Mouse (Mus musculus) hindbrain, postnatal 0 days (tissue): ENCODE data around the gene Mark4. TPM values are rescaled to one million over a fixed set of nuclear protein-coding genes. Genes with fewer than 3 reads are reported as not detected.

Experiments used
- ATAC-seq: fragments of 200-750 bp; cut with Nextera tagmentation; 2 replicates; pipeline ENCODE4 v1.8.0; 2017; ENCODE audit warnings: mild to moderate bottlenecking, moderate TSS enrichment, moderate library complexity
- DNase-seq: peaks from one replicate; pipeline ENCODE4 v3.0.0-alpha.2; 2015; ENCODE audit warnings: low spot score
- H3K27ac ChIP-seq: fragments of 300-500 bp; sonication (generic); 2 replicates; pipeline ENCODE4 v1.5.1; 2014; ENCODE audit warnings: mild to moderate bottlenecking
- H3K27me3 ChIP-seq: fragments of 300-500 bp; sonication (generic); 2 replicates; pipeline ENCODE4 v1.6.1; 2014; ENCODE audit warnings: low read length, mixed read lengths; ENCODE audit not compliant: insufficient read depth
- H3K36me3 ChIP-seq: fragments of 300-500 bp; sonication (generic); 2 replicates; pipeline ENCODE4 v1.6.1; 2014; ENCODE audit warnings: low read length, mixed read lengths; ENCODE audit not compliant: insufficient read depth
- H3K4me1 ChIP-seq: fragments of 300-500 bp; sonication (generic); 2 replicates; pipeline ENCODE4 v1.6.1; 2014; ENCODE audit warnings: antibody characterized with exemption, low read length, mixed read lengths; ENCODE audit not compliant: insufficient read depth
- H3K4me2 ChIP-seq: fragments of 300-500 bp; sonication (generic); 2 replicates; pipeline ENCODE4 v1.6.1; 2014; ENCODE audit warnings: low read depth, mild to moderate bottlenecking, low read length, moderate library complexity, mixed read lengths
- H3K4me3 ChIP-seq: fragments of 300-500 bp; sonication (generic); 2 replicates; pipeline ENCODE4 v1.5.1; 2014; ENCODE audit warnings: low read length
- H3K9ac ChIP-seq: fragments of 300-500 bp; sonication (generic); replicated peaks from 2 replicates; pipeline ENCODE4 v1.6.1; 2014; ENCODE audit warnings: mild to moderate bottlenecking, low read length, moderate library complexity, mixed read lengths
- H3K9me3 ChIP-seq: fragments of 300-500 bp; sonication (generic); 2 replicates; pipeline ENCODE4 v1.6.1; 2016; ENCODE audit warnings: low read length, mixed read lengths
- CTCF ChIP-seq: IDR thresholded peaks from 2 replicates; pipeline ENCODE4 v1.5.1; 2016; ENCODE audit warnings: antibody characterized with exemption, control low read depth, low read depth
- WGBS: fragments of 180-500 bp; shearing (Covaris S2); extraction: QIAGEN DNeasy Blood & Tissue Kit; methylation state at CpG from one replicate; pipeline ENCODE4 v1.1.7; 2014; 5-methylcytosine and 5-hydroxymethylcytosine counted together
- polyA plus RNA-seq: library from polyadenylated mRNA; unstranded; fragments of >200 nt; fragmentation: Nextera tagmentation; extraction: Ambion mirVana; gene quantifications from 2 replicates; pipeline ENCODE4 v1.2.1, GENCODE M21; 2015
- total RNA-seq: library from RNA; depleted of rRNA; stranded (reverse); fragments of >200 nt; gene quantifications from 2 replicates; pipeline ENCODE4 v1.2.3, GENCODE M21; 2014

Mark4 gene
- total and polyA plus RNA-seq, 2 experiments from 2014 or later: 18.1 to 60.3 TPM

DNA sequence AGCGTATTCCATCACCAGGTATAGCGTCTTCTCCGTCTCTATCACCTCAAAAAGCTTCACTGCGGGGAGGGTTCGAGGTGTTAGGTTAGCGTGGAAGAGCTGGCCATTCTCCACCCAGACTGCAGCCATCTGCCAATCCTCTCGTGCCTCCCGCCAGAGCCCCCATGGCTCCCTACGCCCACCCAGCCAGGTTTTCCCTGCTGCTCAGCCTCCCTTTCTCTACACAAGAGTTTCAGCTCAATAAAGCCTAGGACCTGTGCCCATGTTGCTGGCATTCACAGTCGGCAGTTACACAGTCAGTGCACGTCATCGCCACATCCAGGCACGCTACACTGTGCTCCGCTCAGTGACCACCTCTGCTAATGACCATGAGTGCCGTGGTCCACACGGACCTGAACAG, 10.9 kb downstream of the Mark4 start:
- Histone ChIP-seq H3K27ac (no peak overlapping the region), H3K27me3 (no peaks in the 10 kb centered on the region), H3K4me3 (no peak overlapping the region), H3K4me1 (no peaks in the 10 kb centered on the region), H3K4me2 (no peak overlapping the region), H3K9me3 (no peaks in the 10 kb centered on the region), H3K36me3 (peaks cover 40% of the 10 kb centered on the region), H3K9ac (no peak overlapping the region)
- DNase-seq (no peak), ATAC-seq (no peak)
- 85% methylated on average over 15 of the region's 16 CpGs for WGBS
- no peak for TF ChIP-seq CTCF

DNA sequence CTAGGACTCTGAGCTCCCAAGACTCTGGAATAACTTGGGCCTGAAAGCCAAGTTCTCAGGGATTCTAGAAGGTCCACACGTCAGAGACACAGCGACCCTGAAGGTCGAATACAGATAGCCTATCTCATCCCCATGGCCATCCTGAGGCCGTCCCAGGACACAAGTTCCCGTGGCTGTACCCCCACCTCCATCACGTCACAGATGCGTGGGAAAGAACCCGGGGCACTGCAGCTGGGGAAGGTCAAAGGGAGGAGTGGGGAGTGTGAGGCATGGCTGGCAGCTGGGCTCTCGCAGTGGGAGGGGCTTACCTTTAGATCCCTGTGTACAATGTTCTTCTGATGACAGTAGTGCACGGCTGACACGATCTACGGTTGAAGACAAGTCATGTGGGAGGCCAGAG, 13.8 kb downstream of the Mark4 start:
- Histone ChIP-seq H3K9ac (no peak overlapping the region), H3K4me2 (no peak overlapping the region), H3K36me3 (peaks cover 44% of the 10 kb centered on the region), H3K9me3 (no peaks in the 10 kb centered on the region), H3K4me3 (no peak overlapping the region), H3K27me3 (no peaks in the 10 kb centered on the region), H3K4me1 (no peaks in the 10 kb centered on the region), H3K27ac (no peak overlapping the region)
- no peak for DNase-seq
- TF ChIP-seq CTCF: no peak
- no peak for ATAC-seq
- WGBS: 85% methylated on average over 12 of the region's 12 CpGs

DNA sequence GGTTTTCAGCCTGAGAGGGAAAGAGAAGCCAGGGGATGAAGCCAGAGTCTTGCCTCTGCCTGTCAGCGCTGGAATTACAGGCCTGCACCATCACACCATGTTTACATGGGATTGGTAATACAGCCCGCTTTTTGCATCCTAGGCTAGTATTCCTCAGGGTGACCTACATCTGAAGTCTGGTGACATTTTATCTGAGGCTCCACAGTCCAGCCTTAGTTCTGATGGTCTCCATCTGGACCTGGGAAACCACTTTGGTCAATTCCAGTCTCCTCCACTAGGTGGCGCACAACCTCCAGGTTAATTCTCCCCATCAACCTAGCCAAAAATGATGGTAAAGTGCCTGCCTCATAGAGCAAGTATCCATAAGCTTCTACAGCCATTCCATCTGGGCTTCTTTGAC, 15.3 kb downstream of the Mark4 start:
- ATAC-seq (peak; percentile 64), DNase-seq (peak; percentile 88)
- H3K4me2 ChIP-seq: no peak overlapping the region
- TF ChIP-seq CTCF: peak; percentile 97
- no peaks in the 10 kb centered on the region for H3K9me3 ChIP-seq
- peaks cover 36% of the 10 kb centered on the region for H3K36me3 ChIP-seq
- H3K4me3 ChIP-seq: no peak overlapping the region
- H3K4me1 ChIP-seq: no peaks in the 10 kb centered on the region
- no peaks in the 10 kb centered on the region for H3K27me3 ChIP-seq
- WGBS: 42% methylated on average over 3 of the region's 3 CpGs
- no peak overlapping the region for H3K9ac ChIP-seq
- H3K27ac ChIP-seq: no peak overlapping the region

DNA sequence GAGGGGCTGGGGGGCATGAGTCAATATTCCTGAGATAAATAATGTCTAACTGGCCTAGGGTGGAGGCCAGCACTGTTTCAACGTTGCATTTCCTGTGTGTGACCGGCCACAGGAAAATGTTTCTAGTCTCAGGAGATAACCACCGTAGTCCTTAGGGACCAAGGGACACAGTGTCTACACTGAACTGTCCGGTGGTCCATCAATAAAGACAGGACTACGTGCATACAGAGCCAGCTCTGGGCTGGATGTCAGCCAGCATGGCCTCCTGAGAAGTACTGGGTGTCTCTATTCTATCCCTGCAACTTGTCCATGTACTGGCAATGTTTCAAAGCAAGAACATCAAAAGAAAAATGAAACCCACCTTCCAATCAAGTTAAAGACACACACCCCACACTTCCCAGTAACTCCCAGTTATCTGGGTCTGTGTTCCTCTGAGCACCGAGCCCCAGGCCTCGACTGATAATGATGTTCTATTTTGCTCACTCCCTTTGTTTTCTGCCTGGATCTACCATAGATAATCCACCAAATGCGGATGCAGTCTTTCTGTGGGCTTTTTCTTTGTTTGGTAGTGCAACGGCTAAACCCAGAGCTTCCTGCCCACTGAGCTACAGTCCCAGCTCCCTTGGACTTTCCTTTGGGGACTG, 17.1 kb downstream of the Mark4 start:
- peaks cover 47% of the 10 kb centered on the region for H3K36me3 ChIP-seq
- TF ChIP-seq CTCF: no peak

DNA sequence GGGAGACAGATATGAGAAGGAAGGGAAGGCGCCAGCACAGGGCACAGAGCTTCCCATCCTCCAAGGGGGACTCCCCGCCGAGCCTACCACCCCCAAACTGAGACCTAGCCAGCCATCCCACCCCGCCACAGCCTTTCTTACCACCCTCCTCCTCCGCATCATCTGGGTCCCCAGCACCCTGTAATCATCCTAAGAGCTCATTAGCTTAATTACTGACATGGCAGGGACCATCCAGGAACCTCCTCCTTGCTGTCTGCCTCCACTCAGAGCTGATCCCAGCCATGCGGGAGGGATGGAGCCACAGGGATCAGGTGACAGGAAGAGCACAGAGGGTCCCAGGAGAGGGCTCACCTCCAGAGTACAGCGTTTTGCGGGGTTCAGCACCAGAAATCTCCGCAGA, 21.6 kb downstream of the Mark4 start:
- Histone ChIP-seq H3K4me2 (no peak overlapping the region), H3K4me3 (no peak overlapping the region), H3K27me3 (no peaks in the 10 kb centered on the region), H3K9me3 (no peaks in the 10 kb centered on the region), H3K27ac (no peak overlapping the region), H3K36me3 (peaks cover 75% of the 10 kb centered on the region), H3K4me1 (no peaks in the 10 kb centered on the region), H3K9ac (no peak overlapping the region)
- no peak for ATAC-seq
- no peak for DNase-seq
- TF ChIP-seq CTCF: no peak
- 88% methylated on average over 9 of the region's 9 CpGs for WGBS

More for the DNA sequence above, 17.1 kb downstream of the Mark4 start:
- no peaks in the 10 kb centered on the region for H3K4me1 ChIP-seq
- DNase-seq (no peak), ATAC-seq (no peak)
- H3K4me3 ChIP-seq: no peak overlapping the region
- no peaks in the 10 kb centered on the region for H3K27me3 ChIP-seq
- no peak overlapping the region for H3K27ac ChIP-seq
- H3K9ac ChIP-seq: no peak overlapping the region
- no peaks in the 10 kb centered on the region for H3K9me3 ChIP-seq
- WGBS: 76% methylated on average over 9 of the region's 9 CpGs
- H3K4me2 ChIP-seq: no peak overlapping the region

DNA sequence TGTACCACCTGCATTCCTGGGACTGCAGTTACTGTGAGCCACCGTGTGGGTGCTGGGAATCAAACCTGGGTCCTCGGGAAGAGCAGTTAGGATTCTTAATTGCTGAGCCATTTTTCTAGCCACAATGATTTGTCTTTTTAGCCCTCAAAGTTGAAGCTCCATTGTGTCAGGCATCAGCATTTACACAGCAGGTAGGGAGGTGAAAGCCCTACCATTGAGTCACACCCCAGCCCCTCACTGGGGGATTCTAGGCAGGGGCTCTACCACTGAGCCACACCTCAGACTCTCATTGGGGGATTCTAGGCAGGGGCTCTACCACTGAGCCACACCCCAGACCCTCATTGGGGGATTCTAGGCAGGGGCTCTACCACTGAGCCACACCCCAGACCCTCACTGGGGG, 22.3 kb downstream of the Mark4 start:
- no peak for TF ChIP-seq CTCF
- Histone ChIP-seq H3K4me3 (no peak overlapping the region), H3K9me3 (no peaks in the 10 kb centered on the region), H3K27ac (no peak overlapping the region), H3K4me2 (no peak overlapping the region), H3K4me1 (no peaks in the 10 kb centered on the region), H3K27me3 (no peaks in the 10 kb centered on the region), H3K9ac (no peak overlapping the region), H3K36me3 (peaks cover 76% of the 10 kb centered on the region)
- ATAC-seq: no peak
- DNase-seq: no peak
- WGBS: 96% methylated on average over 2 of the region's 2 CpGs

DNA sequence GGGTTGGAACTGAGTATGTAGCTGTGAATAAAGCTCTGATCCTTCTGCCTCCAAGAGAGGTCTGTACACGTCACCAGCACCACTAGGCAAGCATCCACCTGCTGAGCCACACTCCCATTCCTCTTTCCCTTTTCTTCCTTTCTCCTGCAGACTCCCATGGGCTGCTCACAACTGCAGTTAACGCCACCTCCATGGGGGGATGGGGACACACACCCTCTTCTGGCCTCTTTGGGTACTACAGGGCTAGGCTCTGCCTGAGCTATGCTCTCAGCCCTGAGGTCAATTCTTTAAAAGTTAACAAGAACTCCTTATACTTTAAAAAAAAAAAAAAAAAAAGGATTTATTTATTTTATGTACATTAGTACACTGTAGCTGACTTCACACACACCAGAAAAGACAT, 26.1 kb downstream of the Mark4 start:
- Histone ChIP-seq H3K27ac (no peak overlapping the region), H3K4me1 (no peaks in the 10 kb centered on the region), H3K4me2 (no peak overlapping the region), H3K9me3 (no peaks in the 10 kb centered on the region), H3K4me3 (no peak overlapping the region), H3K36me3 (peaks cover 80% of the 10 kb centered on the region), H3K9ac (no peak overlapping the region), H3K27me3 (no peaks in the 10 kb centered on the region)
- ATAC-seq (no peak), DNase-seq (no peak)
- 98% methylated on average over 2 of the region's 2 CpGs for WGBS
- peak; percentile 50 for TF ChIP-seq CTCF
